Mouse (Mus musculus) lung, postnatal 0 days (tissue): ENCODE measurements around the gene Rgs3. TPM values are rescaled to one million over a fixed set of nuclear protein-coding genes. Genes with fewer than 3 reads are reported as not detected.

ENCODE experiments used
- ATAC-seq: fragments of 200-750 bp; cut with Nextera tagmentation; 2 replicates; pipeline ENCODE4 v1.8.0; 2017; ENCODE audit warnings: moderate library complexity
- DNase-seq: peaks from one replicate; pipeline ENCODE4 v3.0.0-alpha.2; 2016; ENCODE audit warnings: low spot score
- H3K27ac ChIP-seq: fragments of 300-500 bp; sonication (generic); 2 replicates; pipeline ENCODE4 v1.5.1; 2014; ENCODE audit warnings: antibody characterized with exemption, mild to moderate bottlenecking, low read length, mixed read lengths
- H3K27me3 ChIP-seq: fragments of 300-500 bp; sonication (generic); replicated peaks from 2 replicates; pipeline ENCODE4 v1.6.1; 2014; ENCODE audit warnings: low read length, mixed read lengths; ENCODE audit not compliant: insufficient read depth
- H3K36me3 ChIP-seq: fragments of 300-500 bp; sonication (generic); 2 replicates; pipeline ENCODE4 v1.6.1; 2014; ENCODE audit warnings: low read length, mixed read lengths; ENCODE audit not compliant: insufficient read depth
- H3K4me1 ChIP-seq: fragments of 300-500 bp; sonication (generic); 2 replicates; pipeline ENCODE4 v1.6.1; 2014; ENCODE audit warnings: antibody characterized with exemption, low read depth, low read length, mixed read lengths; ENCODE audit not compliant: insufficient read depth
- H3K4me2 ChIP-seq: fragments of 300-500 bp; sonication (generic); replicated peaks from 2 replicates; pipeline ENCODE4 v1.6.1; 2014; ENCODE audit warnings: low read depth, mild to moderate bottlenecking, low read length, moderate library complexity, mixed read lengths
- H3K4me3 ChIP-seq: fragments of 300-500 bp; sonication (generic); 2 replicates; pipeline ENCODE4 v1.5.1; 2014; ENCODE audit warnings: low read depth, low read length
- H3K9ac ChIP-seq: fragments of 300-500 bp; sonication (generic); replicated peaks from 2 replicates; pipeline ENCODE4 v1.6.1; 2014; ENCODE audit warnings: low read depth, mild to moderate bottlenecking
- H3K9me3 ChIP-seq: fragments of 300-500 bp; sonication (generic); 2 replicates; pipeline ENCODE4 v1.6.1; 2016; ENCODE audit warnings: low read length, mixed read lengths
- CTCF ChIP-seq: IDR thresholded peaks from 2 replicates; pipeline ENCODE4 v1.5.1; 2016; ENCODE audit warnings: antibody characterized with exemption, mild to moderate bottlenecking
- EP300 ChIP-seq: IDR thresholded peaks from 2 replicates; pipeline ENCODE4 v1.6.1; 2016; ENCODE audit warnings: antibody characterized with exemption, mild to moderate bottlenecking, control low read depth
- WGBS: fragments of 180-500 bp; shearing (Covaris S2); extraction: QIAGEN DNeasy Blood & Tissue Kit; methylation state at CpG from one replicate; pipeline ENCODE4 v1.1.7; 2014; 5-methylcytosine and 5-hydroxymethylcytosine counted together
- polyA plus RNA-seq: library from polyadenylated mRNA; unstranded; fragments of >200 nt; fragmentation: Nextera tagmentation; extraction: Ambion mirVana; gene quantifications from 2 replicates; pipeline ENCODE4 v1.2.1, GENCODE M21; 2015

Gene Rgs3
- polyA plus RNA-seq, 1 experiment from 2014 or later = 63.7 TPM

DNA sequence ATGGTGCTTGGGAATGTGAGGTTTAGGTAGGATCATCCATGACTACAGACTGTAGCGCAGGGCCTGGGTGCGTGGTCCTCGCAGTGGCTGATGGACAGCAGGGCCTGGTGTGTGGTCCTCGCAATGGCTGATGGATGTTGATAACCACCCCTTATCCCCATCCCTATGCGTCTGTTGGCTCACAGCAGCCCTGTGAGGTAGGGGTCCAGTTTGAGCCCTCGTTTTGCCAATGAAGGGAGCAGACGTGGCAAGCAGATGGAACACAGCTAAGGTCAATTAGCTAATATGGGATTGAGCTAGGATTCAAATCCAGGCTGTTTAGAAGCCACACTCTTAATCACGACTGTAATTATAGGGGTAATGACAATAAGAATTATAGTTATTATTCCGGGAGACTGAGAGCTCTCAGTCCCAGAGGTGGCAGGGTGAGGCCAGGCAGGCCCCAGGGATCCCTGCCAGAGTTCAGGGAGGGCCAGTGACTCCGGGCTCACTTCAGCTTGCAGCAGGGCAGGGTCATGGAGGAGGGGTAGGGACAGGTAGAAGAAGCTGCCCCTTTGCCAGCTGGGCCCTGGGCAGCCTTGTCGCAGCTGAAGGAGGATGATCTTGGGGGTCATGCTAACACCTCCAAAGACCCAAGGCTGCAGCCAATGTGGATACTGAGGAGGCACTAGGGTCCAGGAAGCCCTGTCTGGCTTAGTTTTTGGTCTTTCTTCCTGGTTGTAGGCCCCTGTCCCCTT is 135.2 kb downstream of the Rgs3 start:
- WGBS = 81% methylated on average over 11 of the region's 11 CpGs
- no peaks in the 10 kb centered on the region for H3K27me3 ChIP-seq
- no peaks in the 10 kb centered on the region for H3K9me3 ChIP-seq
- H3K36me3 ChIP-seq = no peaks in the 10 kb centered on the region
- TF ChIP-seq CTCF (no peak), EP300 (no peak)
- H3K4me2 ChIP-seq = no peak overlapping the region
- ATAC-seq (no peak), DNase-seq (no peak)
- H3K27ac ChIP-seq = no peak overlapping the region
- peaks cover 5% of the 10 kb centered on the region; the same call in 1 of the 2 replicates for H3K4me1 ChIP-seq
- no peak overlapping the region for H3K9ac ChIP-seq
- no peak overlapping the region for H3K4me3 ChIP-seq

GRCm38 (mm10) chr4:62695523-62695922 is 135.9 kb downstream of the Rgs3 start:
- WGBS = 49% methylated on average over 8 of the region's 8 CpGs
- no peak overlapping the region for H3K9ac ChIP-seq
- ATAC-seq = peak; percentile 48
- no peak overlapping the region for H3K4me2 ChIP-seq
- H3K9me3 ChIP-seq = no peaks in the 10 kb centered on the region
- TF ChIP-seq CTCF (no peak), EP300 (peak; percentile 41)
- H3K36me3 ChIP-seq = no peaks in the 10 kb centered on the region
- no peaks in the 10 kb centered on the region for H3K27me3 ChIP-seq
- H3K4me1 ChIP-seq = peaks cover 5% of the 10 kb centered on the region; the same call in 1 of the 2 replicates
- DNase-seq = peak; percentile 42
- H3K4me3 ChIP-seq = no peak overlapping the region
- H3K27ac ChIP-seq = no peak overlapping the region; the same call in 1 of the 2 replicates

- DNase-seq (peak; percentile 86), ATAC-seq (no peak)
- no peaks in the 10 kb centered on the region for H3K9me3 ChIP-seq
Observed at GRCm38 (mm10) chr4:62695946-62696345, 136.3 kb downstream of the Rgs3 start.

GRCm38 (mm10) chr4:62696699-62697404 is 137.2 kb downstream of the Rgs3 start:
- no peaks in the 10 kb centered on the region for H3K27me3 ChIP-seq
- peaks cover 5% of the 10 kb centered on the region; the same call in 1 of the 2 replicates for H3K4me1 ChIP-seq
- no peaks in the 10 kb centered on the region for H3K9me3 ChIP-seq
- 35% methylated on average over 7 of the region's 7 CpGs for WGBS
- H3K36me3 ChIP-seq = no peaks in the 10 kb centered on the region
- no peak overlapping the region for H3K4me2 ChIP-seq
- H3K27ac ChIP-seq = peak overlapping the region; percentile 8; the same call in 1 of the 2 replicates
- no peak for TF ChIP-seq EP300
- no peak; the same call in 1 of the 2 replicates for TF ChIP-seq CTCF
- DNase-seq (no peak), ATAC-seq (no peak)
- H3K9ac ChIP-seq = no peak overlapping the region
- H3K4me3 ChIP-seq = no peak overlapping the region

More at GRCm38 (mm10) chr4:62695946-62696345, 136.3 kb downstream of the Rgs3 start:
- Histone ChIP-seq H3K4me1 (peaks cover 5% of the 10 kb centered on the region; the same call in 1 of the 2 replicates), H3K36me3 (no peaks in the 10 kb centered on the region), H3K27me3 (no peaks in the 10 kb centered on the region), H3K9ac (no peak overlapping the region), H3K27ac (no peak overlapping the region; the same call in 1 of the 2 replicates), H3K4me3 (no peak overlapping the region), H3K4me2 (no peak overlapping the region)
- WGBS = 53% methylated on average over 12 of the region's 13 CpGs
- TF ChIP-seq EP300 (no peak; the same call in 1 of the 2 replicates), CTCF (peak; percentile 78)

DNA sequence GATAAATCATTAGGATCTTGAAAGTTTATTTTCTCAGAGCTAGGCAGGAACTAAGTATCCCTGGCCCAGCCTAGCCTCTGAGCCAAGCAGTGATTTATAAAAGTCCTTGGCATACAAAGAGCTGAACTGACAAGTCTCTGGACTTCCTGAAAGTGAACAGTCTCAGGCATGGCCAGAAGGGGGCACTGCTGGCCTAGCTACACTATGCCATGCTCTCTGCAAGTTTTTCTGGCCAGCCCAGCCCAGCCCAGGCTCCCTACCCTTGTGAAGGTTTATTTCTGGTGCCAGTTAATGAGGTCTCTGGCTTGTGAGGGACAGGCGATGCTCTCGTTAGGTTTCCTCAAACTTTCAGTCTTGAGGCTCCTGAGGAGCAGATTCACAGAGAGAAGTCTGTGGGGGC is 137.8 kb downstream of the Rgs3 start:
- no peaks in the 10 kb centered on the region for H3K27me3 ChIP-seq
- H3K36me3 ChIP-seq = no peaks in the 10 kb centered on the region
- 14% methylated on average over 2 of the region's 2 CpGs for WGBS
- no peaks in the 10 kb centered on the region for H3K9me3 ChIP-seq
- H3K9ac ChIP-seq = no peak overlapping the region
- H3K4me1 ChIP-seq = peaks cover under 1% of the 10 kb centered on the region; the same call in 1 of the 2 replicates
- peak; percentile 63 for ATAC-seq
- TF ChIP-seq EP300 = no peak
- TF ChIP-seq CTCF = peak; percentile 96
- peak; percentile 95 for DNase-seq
- H3K4me3 ChIP-seq = no peak overlapping the region
- H3K27ac ChIP-seq = 0 out of 2 replicates have a peak overlapping the region, but pooled peaks have one; percentile 8
- no peak overlapping the region for H3K4me2 ChIP-seq

DNA sequence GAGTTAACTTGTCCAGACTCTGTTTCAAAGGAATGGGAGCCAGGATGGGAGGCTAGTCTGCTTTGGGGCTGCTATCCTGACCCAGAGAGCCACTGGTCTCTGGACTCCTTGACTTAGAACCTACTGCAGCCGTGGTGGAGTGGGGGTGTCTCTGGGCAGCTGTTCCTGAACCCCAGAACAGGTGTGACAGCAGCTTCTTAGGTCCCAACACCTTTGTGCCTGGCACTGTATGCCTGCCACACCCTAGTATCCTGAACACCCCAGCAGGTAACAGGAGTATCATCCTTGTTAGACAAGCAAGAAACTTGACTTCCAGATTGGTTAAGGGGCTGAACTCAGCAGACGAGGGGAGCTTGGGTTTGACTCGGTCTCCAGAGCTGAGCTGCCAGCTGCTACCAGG is 138.9 kb downstream of the Rgs3 start:
- 65% methylated on average over 3 of the region's 3 CpGs for WGBS
- H3K36me3 ChIP-seq = peaks cover 6% of the 10 kb centered on the region; the same call in 1 of the 2 replicates
- TF ChIP-seq EP300 = no peak
- TF ChIP-seq CTCF = no peak
- no peak overlapping the region for H3K27ac ChIP-seq
- DNase-seq = no peak
- no peaks in the 10 kb centered on the region; the same call in 1 of the 2 replicates for H3K4me1 ChIP-seq
- H3K4me3 ChIP-seq = no peak overlapping the region
- ATAC-seq = no peak
- H3K27me3 ChIP-seq = no peaks in the 10 kb centered on the region
- no peak overlapping the region for H3K4me2 ChIP-seq
- no peaks in the 10 kb centered on the region for H3K9me3 ChIP-seq
- H3K9ac ChIP-seq = no peak overlapping the region
